Mouse (Mus musculus) pancreas, adult 10 weeks (tissue): Measurements from ENCODE around the gene Ryk. TPM values are rescaled to one million over a fixed set of nuclear protein-coding genes. Genes with fewer than 3 reads are reported as not detected.

Source experiments
- polyA plus RNA-seq: library from polyadenylated mRNA; stranded (reverse); fragments of 350-450 nt; fragmentation: Illumina TruSeq; extraction: RNeasy Lipid Tissue Mini Kit (QIAGEN cat#74804); gene quantifications from one replicate; pipeline ENCODE4 v1.2.3, GENCODE M21; 2015; ENCODE audit warnings: low read depth, low replicate concordance; ENCODE audit not compliant: insufficient read depth

The Ryk gene
- 13.6 TPM for polyA plus RNA-seq

DNA sequence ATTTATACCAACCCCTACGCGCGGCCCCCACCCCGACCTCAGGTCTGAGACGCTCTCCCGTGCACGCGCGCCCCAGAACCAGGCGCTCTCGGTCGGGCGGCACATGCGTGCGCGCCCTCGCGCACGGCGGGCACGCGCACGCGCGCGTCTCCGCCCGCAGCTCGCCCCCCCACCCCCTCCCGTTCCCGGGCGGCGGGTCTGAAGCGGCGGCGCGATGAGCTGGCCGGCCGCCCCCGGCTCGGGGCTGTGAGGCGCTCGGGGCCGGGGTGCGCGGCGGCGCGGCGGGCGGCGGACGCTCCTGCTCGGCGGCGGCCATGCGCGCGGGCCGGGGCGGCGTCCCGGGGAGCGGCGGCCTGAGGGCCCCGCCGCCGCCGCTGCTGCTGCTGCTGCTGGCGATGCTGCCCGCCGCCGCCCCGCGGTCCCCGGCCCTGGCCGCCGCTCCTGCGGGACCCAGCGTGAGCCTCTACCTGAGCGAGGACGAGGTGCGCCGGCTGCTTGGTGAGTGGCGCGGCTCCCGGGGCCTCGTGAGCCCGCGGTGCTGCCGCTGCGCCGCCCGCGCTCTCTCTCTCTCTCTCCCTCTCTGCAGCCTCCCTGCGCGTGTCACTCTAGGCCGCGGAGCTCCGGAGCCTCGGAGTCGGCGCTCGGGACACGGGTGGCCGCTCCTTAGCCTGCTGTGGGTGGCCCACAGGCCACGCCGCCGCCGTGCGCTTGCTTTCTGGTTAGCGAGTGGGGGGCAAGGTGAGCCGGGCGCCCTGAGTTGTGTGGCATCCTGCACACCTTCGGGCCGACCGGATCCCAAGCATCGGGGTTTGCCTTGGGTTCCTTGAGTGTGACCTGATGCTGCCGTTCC, at the start of gene Ryk:
Gene Ryk (plus strand): TSS at position 176 of the 850 bp plus-strand sequence.

Other genes with a start within 250 kb of the Ryk start
- 31.1 TPM for gene Anapc13, start 208.6 kb upstream of the Ryk start, polyA plus RNA-seq
- gene Cep63, start 208.4 kb upstream of the Ryk start, polyA plus RNA-seq = 13.8 TPM
- 29.6 TPM for gene Amotl2, start 118.2 kb upstream of the Ryk start, polyA plus RNA-seq
- gene Slco2a1, start 153.8 kb downstream of the Ryk start, polyA plus RNA-seq = 6.6 TPM